ENCODE assay signal across 8 mouse cellular contexts in the genomic region with DNA sequence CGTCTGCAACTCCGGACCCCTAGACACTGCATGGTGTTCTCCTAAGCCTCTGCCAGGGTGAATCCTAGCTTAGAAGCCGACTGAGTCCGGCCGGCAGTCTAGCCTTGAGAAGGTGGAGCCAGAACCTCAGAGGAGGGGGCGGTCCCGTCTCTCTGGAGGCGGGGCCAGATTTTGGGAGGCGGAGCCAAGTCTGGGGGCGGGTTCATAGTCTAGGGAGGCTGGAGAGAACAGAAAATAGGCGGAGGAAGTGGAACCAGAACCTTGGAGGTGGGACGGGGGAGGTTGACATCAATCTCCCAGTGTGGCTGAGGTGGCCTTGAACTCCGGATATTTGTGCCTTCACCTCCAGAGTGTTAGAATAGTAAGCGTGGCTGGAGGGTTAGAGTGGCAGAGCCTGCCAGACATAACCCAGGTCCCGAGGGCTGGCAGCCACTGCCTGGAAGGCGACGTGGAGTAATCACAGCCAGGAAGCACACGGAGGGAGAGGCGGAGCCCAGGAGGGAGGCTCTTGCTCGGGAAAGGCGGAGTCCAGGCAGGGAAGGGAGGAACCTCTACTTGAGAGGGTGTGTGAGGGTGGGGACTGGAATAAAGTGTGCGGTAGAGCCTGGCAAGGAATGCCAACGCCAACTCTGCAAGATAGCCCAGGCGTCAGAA. TPM values are rescaled to one million over a fixed set of nuclear protein-coding genes. Genes with fewer than 3 reads are reported as not detected.
DNase-seq lines count a peak whose midpoint lies in the region; ATAC-seq and TF ChIP-seq lines count a peak whose summit lies in the region.

No protein-coding gene starts in this region.

- no peaks in the 10 kb centered on the region for H3K9me3 ChIP-seq in embryonic facial prominence, embryonic 14.5 days (ENCODE audit: control insufficient read depth, low read length)
- no peaks in the 10 kb centered on the region for H3K9me3 ChIP-seq in limb, embryonic 13.5 days
- H3K9me3 ChIP-seq in midbrain, embryonic 14.5 days (ENCODE audit: control insufficient read depth, low read length): no peaks in the 10 kb centered on the region

- H3K4me3 ChIP-seq in embryonic facial prominence, embryonic 14.5 days (ENCODE audit: low read depth, low read length): peak overlapping the region; percentile 40
- H3K4me3 ChIP-seq in limb, embryonic 13.5 days: peak overlapping the region; percentile 46
- H3K4me3 ChIP-seq in midbrain, embryonic 14.5 days (replicated peaks; ENCODE audit: low read depth, low read length): peak overlapping the region; percentile 11
- peak overlapping the region; percentile 70 for H3K4me3 ChIP-seq in small intestine, adult 2 months (ENCODE audit: low read depth, low read length)

- ATAC-seq in embryonic facial prominence, embryonic 14.5 days (ENCODE audit: low read depth): peak; percentile 88
- peak; percentile 83 for ATAC-seq in limb, embryonic 13.5 days (ENCODE audit: low FRiP score, low read depth)
- ATAC-seq in midbrain, embryonic 14.5 days (ENCODE audit: low FRiP score, low TSS enrichment): peak; percentile 41; the same call in 1 of the 2 replicates

- WGBS in embryonic facial prominence, embryonic 14.5 days: 1% methylated on average over 24 of the region's 24 CpGs
- 2% methylated on average over 24 of the region's 24 CpGs for WGBS in limb, embryonic 13.5 days
- WGBS in midbrain, embryonic 14.5 days: 1% methylated on average over 24 of the region's 24 CpGs
- WGBS in small intestine, adult 2 months: 1% methylated on average over 24 of the region's 24 CpGs

- 0 out of 2 replicates have a peak, but pooled peaks cover 1% of the 10 kb centered on the region for H3K36me3 ChIP-seq in embryonic facial prominence, embryonic 14.5 days (ENCODE audit: control insufficient read depth, insufficient read depth, low read length)
- H3K36me3 ChIP-seq in limb, embryonic 13.5 days: peaks cover 14% of the 10 kb centered on the region
- no peaks in the 10 kb centered on the region for H3K36me3 ChIP-seq in midbrain, embryonic 14.5 days (ENCODE audit: control insufficient read depth, insufficient read depth, low read length)
- no peaks in the 10 kb centered on the region for H3K36me3 ChIP-seq in small intestine, adult 2 months (ENCODE audit: control insufficient read depth, insufficient read depth, low read length)

- peak; percentile 97 for DNase-seq in 3134 (ENCODE audit: extremely low read depth, insufficient read length, low spot score)
- DNase-seq in adrenal gland, postnatal 4 days (ENCODE audit: low spot score in 2 of 2): peak; percentile 90
- DNase-seq in embryonic facial prominence, embryonic 14.5 days (ENCODE audit: low spot score): peak; percentile 93
- peak; percentile 86 to 90 for DNase-seq in heart, adult 9 months (ENCODE audit: low spot score in 2 of 2)
- peak; percentile 95 to 99 for DNase-seq in kidney, adult 8-10 months
- peak; percentile 66 for DNase-seq in midbrain, embryonic 14.5 days

- H3K4me2 ChIP-seq in embryonic facial prominence, embryonic 14.5 days (ENCODE audit: low read depth, low read length): peak overlapping the region; percentile 54
- H3K4me2 ChIP-seq in limb, embryonic 13.5 days (replicated peaks): peak overlapping the region; percentile 68
- H3K4me2 ChIP-seq in midbrain, embryonic 14.5 days (ENCODE audit: low read length): peak overlapping the region; percentile 49

- no peak for TF ChIP-seq CTCF in small intestine, adult 2 months (IDR thresholded peaks at IDR 0.05; ENCODE audit: extremely low read depth, insufficient read length, insufficient replicate concordance, low read depth, low read length)

- peak; percentile 90 for TF ChIP-seq POLR2A in small intestine, adult 2 months (IDR thresholded peaks at IDR 0.05; ENCODE audit: low read depth, low read length)

- H3K27me3 ChIP-seq in embryonic facial prominence, embryonic 14.5 days (replicated peaks; ENCODE audit: control insufficient read depth, insufficient read depth, low read length): no peaks in the 10 kb centered on the region
- peaks cover 10% of the 10 kb centered on the region for H3K27me3 ChIP-seq in limb, embryonic 13.5 days
- H3K27me3 ChIP-seq in midbrain, embryonic 14.5 days (ENCODE audit: control insufficient read depth, insufficient read depth, low read length): no peaks in the 10 kb centered on the region
- H3K27me3 ChIP-seq in small intestine, adult 2 months (ENCODE audit: control insufficient read depth, insufficient read depth, low read length): peaks cover 10% of the 10 kb centered on the region

- H3K9ac ChIP-seq in embryonic facial prominence, embryonic 14.5 days (ENCODE audit: low read depth, low read length): peak overlapping the region; percentile 46; the same call in 1 of the 2 replicates
- peak overlapping the region; percentile 51; the same call in 1 of the 2 replicates for H3K9ac ChIP-seq in limb, embryonic 13.5 days
- no peak overlapping the region for H3K9ac ChIP-seq in midbrain, embryonic 14.5 days (replicated peaks; ENCODE audit: low read length)

- H3K4me1 ChIP-seq in embryonic facial prominence, embryonic 14.5 days (ENCODE audit: control insufficient read depth, insufficient read depth, low read length): peaks cover 20% of the 10 kb centered on the region; the same call in 1 of the 2 replicates
- H3K4me1 ChIP-seq in limb, embryonic 13.5 days: peaks cover 45% of the 10 kb centered on the region
- H3K4me1 ChIP-seq in midbrain, embryonic 14.5 days (ENCODE audit: control insufficient read depth, insufficient read depth, low read length): peaks cover 21% of the 10 kb centered on the region
- H3K4me1 ChIP-seq in small intestine, adult 2 months (ENCODE audit: control insufficient read depth, insufficient read depth, insufficient read length, low read length): peaks cover 29% of the 10 kb centered on the region

- peak overlapping the region; percentile 73 for H3K27ac ChIP-seq in embryonic facial prominence, embryonic 14.5 days (replicated peaks; ENCODE audit: low read depth, low read length)
- peak overlapping the region; percentile 72; the same call in 1 of the 2 replicates for H3K27ac ChIP-seq in limb, embryonic 13.5 days
- 0 out of 2 replicates have a peak overlapping the region, but pooled peaks have one; percentile 13 for H3K27ac ChIP-seq in midbrain, embryonic 14.5 days (replicated peaks; ENCODE audit: low read depth, low read length)
- H3K27ac ChIP-seq in small intestine, adult 2 months (ENCODE audit: insufficient read depth, low read depth, low read length): peak overlapping the region; percentile 89

RNA-seq across cellular contexts. Expression of a gene that starts 5.0 kb away (rescaled TPM):
- 10 to 100 TPM in 1 of 2 experiments, 1 to 10 TPM in 1; 9.7 to 12.7 TPM for total RNA-seq in adrenal gland, postnatal 4 days (2021)
- polyA plus RNA-seq in embryonic facial prominence, embryonic 14.5 days (2014; fragmentation: Nextera tagmentation; extraction: Ambion mirVana): 43.5 and 45.2 TPM in 2 replicates
- 33.6 and 35.5 TPM in 2 replicates for polyA plus RNA-seq in limb, embryonic 13.5 days (2015; fragmentation: Nextera tagmentation; extraction: Ambion mirVana)
- polyA plus RNA-seq in midbrain, embryonic 14.5 days (2014; fragmentation: Nextera tagmentation; extraction: Ambion mirVana): 13.6 and 17.0 TPM in 2 replicates
- polyA plus RNA-seq in small intestine, adult 2 months (2012; rRNA removed): 12.0 and 55.3 TPM in 2 replicates

RNA-seq across cellular contexts. Expression of a gene that starts 14.0 kb away (rescaled TPM):
- 1 to 10 TPM; 1.1 to 2.7 TPM for total RNA-seq in adrenal gland, postnatal 4 days (2021)
- polyA plus RNA-seq in embryonic facial prominence, embryonic 14.5 days (2014; fragmentation: Nextera tagmentation; extraction: Ambion mirVana): 1.3 and 1.8 TPM in 2 replicates
- polyA plus RNA-seq in limb, embryonic 13.5 days (2015; fragmentation: Nextera tagmentation; extraction: Ambion mirVana): 0.98 and 1.6 TPM in 2 replicates
- 0.27 and 1.2 TPM in 2 replicates for polyA plus RNA-seq in midbrain, embryonic 14.5 days (2014; fragmentation: Nextera tagmentation; extraction: Ambion mirVana)
- polyA plus RNA-seq in small intestine, adult 2 months (2012; rRNA removed): 0.16 and 0.20 TPM in 2 replicates

RNA-seq across cellular contexts. Expression of a gene that starts 35.7 kb away (rescaled TPM):
- 10 to 100 TPM in 1 of 2 experiments, 1 to 10 TPM in 1; 3.2 to 10.1 TPM for total RNA-seq in adrenal gland, postnatal 4 days (2021)
- 15.0 and 19.7 TPM in 2 replicates for polyA plus RNA-seq in embryonic facial prominence, embryonic 14.5 days (2014; fragmentation: Nextera tagmentation; extraction: Ambion mirVana)
- polyA plus RNA-seq in limb, embryonic 13.5 days (2015; fragmentation: Nextera tagmentation; extraction: Ambion mirVana): 31.6 and 35.2 TPM in 2 replicates
- 2.1 and 2.6 TPM in 2 replicates for polyA plus RNA-seq in midbrain, embryonic 14.5 days (2014; fragmentation: Nextera tagmentation; extraction: Ambion mirVana)
- polyA plus RNA-seq in small intestine, adult 2 months (2012; rRNA removed): 4.3 and 27.0 TPM in 2 replicates

Comparison
In these comparisons a context has a peak if more than half of its experiments do, and no peak if none do; other contexts are left out.
1. Peak in every context shown above with its lines: DNase-seq, ATAC-seq, H3K4me3 ChIP-seq and H3K27ac ChIP-seq.
2. H3K27ac ChIP-seq: peak in every context shown above with its lines; median percentile 89 in small intestine, adult 2 months; 73 in embryonic facial prominence, embryonic 14.5 days; 72 in limb, embryonic 13.5 days; 13 in midbrain, embryonic 14.5 days.
3. H3K4me3 ChIP-seq: peak in every context shown above with its lines; median percentile 70 in small intestine, adult 2 months; 46 in limb, embryonic 13.5 days; 40 in embryonic facial prominence, embryonic 14.5 days; 11 in midbrain, embryonic 14.5 days.